Mouse (Mus musculus) embryonic facial prominence, embryonic 15.5 days (tissue): ENCODE results near the gene Nat8f7. TPM values are rescaled to one million over a fixed set of nuclear protein-coding genes. Genes with fewer than 3 reads are reported as not detected.
"Not testable (repeated sequence)": the region's sequence is repeated elsewhere in the genome, so short reads cannot be mapped to it uniquely, and the experiment has no call there.

Experiments used
- ATAC-seq: fragments of 200-750 bp; cut with Nextera tagmentation; 2 replicates; pipeline ENCODE4 v1.8.0; 2017; ENCODE audit warnings: low read depth, moderate TSS enrichment; ENCODE audit not compliant: insufficient number of reproducible peaks, low FRiP score, low TSS enrichment
- H3K27ac ChIP-seq: fragments of 300-500 bp; sonication (generic); replicated peaks from 2 replicates; pipeline ENCODE4 v1.5.1; 2015; ENCODE audit warnings: mild to moderate bottlenecking, inconsistent platforms
- H3K27me3 ChIP-seq: fragments of 300-500 bp; sonication (generic); 2 replicates; pipeline ENCODE4 v1.6.1; 2015; ENCODE audit warnings: inconsistent platforms
- H3K36me3 ChIP-seq: fragments of 300-500 bp; sonication (generic); 2 replicates; pipeline ENCODE4 v1.6.1; 2015; ENCODE audit warnings: mild to moderate bottlenecking, inconsistent platforms
- H3K4me1 ChIP-seq: fragments of 300-500 bp; sonication (generic); 2 replicates; pipeline ENCODE4 v1.6.1; 2015; ENCODE audit warnings: inconsistent platforms
- H3K4me2 ChIP-seq: fragments of 300-500 bp; sonication (generic); replicated peaks from 2 replicates; pipeline ENCODE4 v1.6.1; 2015; ENCODE audit warnings: mild to moderate bottlenecking, inconsistent platforms
- H3K4me3 ChIP-seq: fragments of 300-500 bp; sonication (generic); replicated peaks from 2 replicates; pipeline ENCODE4 v1.5.1; 2015; ENCODE audit warnings: mild to moderate bottlenecking, inconsistent platforms
- H3K9ac ChIP-seq: fragments of 300-500 bp; sonication (generic); 2 replicates; pipeline ENCODE4 v1.6.1; 2015; ENCODE audit warnings: inconsistent platforms
- H3K9me3 ChIP-seq: fragments of 300-500 bp; sonication (generic); replicated peaks from 2 replicates; pipeline ENCODE4 v1.6.1; 2016; ENCODE audit warnings: inconsistent platforms
- WGBS: fragments of 180-500 bp; shearing (Covaris S2); methylation state at CpG from one replicate; pipeline ENCODE4 v1.1.7; 2015; 5-methylcytosine and 5-hydroxymethylcytosine counted together
- microRNA-seq: library from miRNA; unstranded; fragments of <30 nt; microRNA quantifications from one replicate; pipeline ENCODE4, GENCODE M21; 2016; ENCODE audit warnings: borderline number of aligned reads
- polyA plus RNA-seq: library from polyadenylated mRNA; unstranded; fragments of >200 nt; fragmentation: Nextera tagmentation; extraction: Ambion mirVana; gene quantifications from 2 replicates; pipeline ENCODE4 v1.2.1, GENCODE M21; 2015

Nat8f7 gene
- not detected in 2 replicates for polyA plus RNA-seq

DNA sequence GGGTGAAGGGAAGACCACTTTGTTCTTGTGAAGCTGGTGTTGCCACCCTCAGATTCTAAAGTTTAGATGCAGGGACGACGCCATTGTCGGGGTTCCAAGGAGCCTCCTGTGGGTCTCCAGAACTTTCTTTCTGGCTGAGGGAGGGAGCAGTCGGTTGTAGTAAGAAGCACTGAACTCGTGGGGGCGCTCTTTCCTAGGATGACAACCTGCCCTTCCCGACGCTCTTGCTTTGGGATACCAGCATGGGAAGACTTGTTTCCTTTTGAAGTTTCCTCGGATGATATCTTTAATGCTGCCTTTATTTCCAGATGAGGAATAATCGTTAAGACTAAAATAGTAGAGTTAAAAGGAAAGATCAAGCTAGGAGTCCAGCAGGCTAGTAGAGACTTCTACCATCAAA is at the start of gene Nat8f7:
Gene Nat8f7 (minus strand): TSS at position 101 of the 400 bp plus-strand sequence.
- H3K9ac ChIP-seq, H3K4me3 ChIP-seq, H3K9me3 ChIP-seq, ATAC-seq, H3K27ac ChIP-seq, H3K4me1 ChIP-seq, H3K36me3 ChIP-seq, H3K27me3 ChIP-seq, H3K4me2 ChIP-seq: not testable (repeated sequence)
- WGBS: 78% methylated on average over 10 of the region's 10 CpGs

DNA sequence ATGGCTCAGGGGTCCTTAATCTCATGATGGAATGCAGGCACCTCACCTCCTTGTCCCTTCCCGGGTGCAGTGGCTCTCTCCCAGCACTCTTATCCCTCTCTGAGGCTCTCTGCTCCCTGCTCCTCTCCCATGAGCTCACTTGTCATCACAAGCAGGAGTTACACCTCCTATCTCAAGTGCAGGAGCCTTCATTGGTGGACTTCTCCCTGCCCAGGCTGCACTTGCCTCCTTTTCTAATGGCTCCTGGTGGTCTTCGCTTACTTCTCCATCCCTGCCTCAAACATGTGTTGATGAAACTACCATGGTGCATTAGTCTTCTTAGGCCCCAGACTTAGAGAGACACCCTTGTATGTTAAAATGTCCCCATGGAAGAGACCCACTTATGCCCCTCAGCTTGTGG is 49.7 kb upstream of the Nat8f7 start:
- H3K9ac ChIP-seq, H3K4me1 ChIP-seq, H3K27me3 ChIP-seq, H3K4me2 ChIP-seq, H3K4me3 ChIP-seq, H3K9me3 ChIP-seq, H3K27ac ChIP-seq, H3K36me3 ChIP-seq, ATAC-seq: not testable (repeated sequence)
- WGBS: 97% methylated on average over 1 of the region's 2 CpGs

DNA sequence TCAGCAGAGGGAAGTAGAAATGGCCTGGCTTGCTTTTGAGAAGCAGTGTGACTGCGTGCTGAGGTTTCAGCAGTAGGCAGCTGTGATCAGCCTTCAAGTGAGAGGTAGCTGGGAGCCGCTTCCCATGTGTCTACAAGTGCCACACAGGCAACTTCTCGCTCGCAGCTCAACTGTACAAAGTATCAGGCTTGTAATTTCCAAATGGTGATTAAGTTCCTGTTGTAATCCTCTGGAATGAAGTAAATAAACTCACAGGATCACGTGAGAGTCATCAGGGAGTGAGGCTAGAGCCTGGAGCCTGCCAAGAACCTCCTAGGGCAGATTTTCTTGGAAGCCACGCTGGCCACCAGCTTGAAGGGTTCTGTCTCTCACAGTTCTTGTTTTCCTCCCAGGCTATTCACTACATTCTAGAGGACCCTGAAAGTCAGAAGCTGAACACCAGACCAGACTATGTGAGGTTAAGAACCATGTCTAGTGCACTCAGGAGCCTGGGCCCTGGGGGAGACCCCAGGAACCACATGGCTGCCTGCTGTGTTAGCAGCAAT is 42.8 kb upstream of the Nat8f7 start:
- not testable (repeated sequence) for H3K9ac ChIP-seq, H3K4me2 ChIP-seq, H3K4me1 ChIP-seq, H3K27me3 ChIP-seq, H3K36me3 ChIP-seq, H3K27ac ChIP-seq, ATAC-seq, H3K9me3 ChIP-seq, H3K4me3 ChIP-seq
- WGBS: 54% methylated on average over 4 of the region's 6 CpGs

DNA sequence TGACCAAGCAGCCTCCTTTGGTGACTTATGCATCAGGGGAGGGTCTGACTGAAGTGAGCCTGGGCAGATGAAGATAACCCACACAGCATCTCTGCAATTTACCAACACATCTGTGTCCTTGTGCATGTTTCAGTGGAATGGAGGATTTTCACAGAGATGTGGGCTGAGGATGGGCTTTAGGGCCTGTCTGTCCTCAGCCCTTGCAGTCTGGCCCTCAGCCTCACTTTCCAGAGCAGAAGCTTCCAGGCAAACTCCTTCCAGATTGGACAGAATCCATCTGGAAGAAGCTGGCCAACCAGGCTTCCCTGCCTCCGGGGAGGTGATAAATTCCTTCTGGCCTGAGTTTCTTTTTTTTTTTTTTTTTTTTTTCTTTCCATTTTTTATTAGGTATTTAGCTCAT is 3.4 kb downstream of the Nat8f7 start:
- WGBS: 75% methylated on average over 1 of the region's 1 CpGs
- not testable (repeated sequence) for H3K4me3 ChIP-seq, H3K36me3 ChIP-seq, H3K27me3 ChIP-seq, H3K9ac ChIP-seq, ATAC-seq, H3K4me2 ChIP-seq, H3K27ac ChIP-seq, H3K9me3 ChIP-seq, H3K4me1 ChIP-seq

DNA sequence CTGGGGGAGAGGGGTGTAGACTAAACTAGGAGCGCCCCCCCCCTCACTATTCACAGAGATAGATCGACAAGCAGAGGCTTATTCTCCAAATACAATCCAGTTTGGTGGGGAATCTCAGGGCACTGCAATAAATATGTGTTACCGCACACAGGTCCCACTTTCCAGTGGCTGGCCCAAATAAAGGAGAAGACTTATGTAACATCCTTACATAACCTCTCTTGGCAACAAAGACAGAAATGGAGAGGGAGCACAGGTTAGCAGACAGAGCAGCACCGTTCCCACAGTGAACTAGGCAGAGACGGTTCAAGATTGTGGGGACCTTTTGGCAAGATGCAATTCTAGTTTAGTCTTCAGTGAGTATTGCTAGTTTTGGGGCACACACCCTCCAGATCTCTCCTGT is 3.8 kb downstream of the Nat8f7 start:
- H3K4me3 ChIP-seq, H3K27me3 ChIP-seq, H3K9ac ChIP-seq, H3K4me2 ChIP-seq, H3K4me1 ChIP-seq, H3K27ac ChIP-seq, ATAC-seq, H3K36me3 ChIP-seq, H3K9me3 ChIP-seq: not testable (repeated sequence)
- WGBS: 96% methylated on average over 5 of the region's 5 CpGs

DNA sequence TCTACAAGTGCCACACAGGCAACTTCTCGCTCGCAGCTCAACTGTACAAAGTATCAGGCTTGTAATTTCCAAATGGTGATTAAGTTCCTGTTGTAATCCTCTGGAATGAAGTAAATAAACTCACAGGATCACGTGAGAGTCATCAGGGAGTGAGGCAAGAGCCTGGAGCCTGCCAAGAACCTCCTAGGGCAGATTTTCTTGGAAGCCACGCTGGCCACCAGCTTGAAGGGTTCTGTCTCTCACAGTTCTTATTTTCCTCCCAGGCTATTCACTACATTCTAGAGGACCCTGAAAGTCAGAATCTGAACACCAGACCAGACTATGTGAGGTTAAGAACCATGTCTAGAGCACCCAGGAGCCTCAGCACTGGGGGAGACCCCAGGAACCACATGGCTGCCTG is 11.1 kb downstream of the Nat8f7 start:
- H3K9me3 ChIP-seq, H3K4me2 ChIP-seq, H3K4me1 ChIP-seq, H3K36me3 ChIP-seq, ATAC-seq, H3K9ac ChIP-seq, H3K27ac ChIP-seq, H3K4me3 ChIP-seq, H3K27me3 ChIP-seq: not testable (repeated sequence)
- 57% methylated on average over 2 of the region's 4 CpGs for WGBS

Small RNAs within 50 kb of the gene (microRNA-seq; reads per million reads assigned to microRNA genes)
- not detected for gene Gm27317

Other genes with a start within 250 kb of the Nat8f7 start
- 0.26 and 0.33 TPM in 2 replicates for gene Fbxo41, start 210.2 kb downstream of the Nat8f7 start, polyA plus RNA-seq
- gene Egr4, start 199.6 kb downstream of the Nat8f7 start, polyA plus RNA-seq: not detected in 2 replicates
- 4.9 and 5.3 TPM in 2 replicates for gene Alms1, start 125.7 kb downstream of the Nat8f7 start, polyA plus RNA-seq
- gene Nat8f3, start 52.5 kb upstream of the Nat8f7 start, polyA plus RNA-seq: not detected in 2 replicates
- not detected in 2 replicates for gene Nat8f6, start 107.7 kb upstream of the Nat8f7 start, polyA plus RNA-seq
- gene Nat8f5, start 107.8 kb upstream of the Nat8f7 start, polyA plus RNA-seq: not detected in 2 replicates
- not detected in 2 replicates for gene Nat8, start 118.9 kb upstream of the Nat8f7 start, polyA plus RNA-seq
- gene Nat8f2, start 156.0 kb upstream of the Nat8f7 start, polyA plus RNA-seq: 0.07 TPM in 1 of 2 replicates, not detected in the other
- gene Nat8f4, start 191.7 kb upstream of the Nat8f7 start, polyA plus RNA-seq: 2.4 and 3.2 TPM in 2 replicates
- 31.5 and 34.1 TPM in 2 replicates for gene Tprkb, start 198.7 kb upstream of the Nat8f7 start, polyA plus RNA-seq
- 7.2 and 7.3 TPM in 2 replicates for gene Nat8f1, start 202.5 kb upstream of the Nat8f7 start, polyA plus RNA-seq
- 44.9 and 50.4 TPM in 2 replicates for gene Dusp11, start 248.5 kb upstream of the Nat8f7 start, polyA plus RNA-seq